Mouse (Mus musculus): ENCODE results near the gene 4931409K22Rik.

The 4931409K22Rik gene

DNA sequence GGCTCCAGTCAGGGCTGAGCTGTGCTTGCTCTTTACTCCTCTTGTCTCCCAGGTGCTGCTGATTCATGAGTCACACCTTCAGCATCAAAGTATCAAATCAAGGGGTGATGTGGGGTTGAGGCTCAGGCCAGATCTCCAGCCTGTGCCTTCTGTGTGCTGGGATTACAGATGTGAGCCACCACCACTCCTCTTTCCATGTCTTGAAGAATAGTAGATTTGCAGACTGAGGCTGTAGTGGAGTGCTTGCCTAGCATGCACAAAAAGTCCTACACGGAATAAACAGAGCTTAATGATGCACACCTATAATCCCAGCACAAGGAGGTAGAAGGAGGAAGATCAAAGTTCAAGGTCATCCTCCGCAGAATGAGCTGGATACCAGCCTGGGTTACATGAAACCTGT is at the start of gene 4931409K22Rik:
4931409K22Rik (minus strand) TSS at position 101 of the 400 bp plus-strand sequence.
- DNase-seq (ENCODE audit: low spot score in 2 of 2), result no peak

- no peak for DNase-seq (ENCODE audit: low spot score in 2 of 2)
These were observed 49.5 kb upstream of the 4931409K22Rik start for GRCm38 (mm10) chr5:24605980-24606665.

DNA sequence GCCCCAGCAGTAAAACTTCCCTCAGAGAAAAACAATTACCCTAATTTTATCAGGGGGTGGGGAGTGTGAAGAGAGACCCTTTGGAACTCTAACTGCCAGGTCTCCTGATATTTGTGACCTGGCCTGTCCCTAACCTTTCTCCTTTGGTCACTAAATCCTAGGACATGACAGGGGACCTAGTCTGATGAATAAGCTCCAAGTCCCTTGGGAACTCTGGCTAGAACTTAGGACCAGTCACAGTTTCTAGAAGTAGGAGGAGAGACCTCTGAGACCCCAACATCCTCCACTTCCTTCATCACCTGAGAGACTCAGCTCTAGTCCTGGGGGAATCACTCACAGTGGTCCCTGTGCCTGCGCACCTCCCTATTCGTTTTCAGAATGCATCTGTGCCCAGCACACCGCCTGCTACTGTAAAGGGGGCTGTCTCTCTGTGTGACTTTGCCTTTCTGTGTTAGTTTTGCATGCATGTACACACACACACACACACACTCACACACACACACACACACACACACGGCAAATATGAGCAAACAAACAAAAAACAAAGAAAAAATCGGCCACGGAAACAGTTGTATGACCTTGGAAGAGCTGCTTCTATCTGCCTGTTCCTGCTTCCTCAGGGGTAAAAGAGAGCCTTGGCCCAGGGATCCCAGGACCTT is 48.8 kb upstream of the 4931409K22Rik start:
- DNase-seq (ENCODE audit: low spot score in 2 of 2), result no peak

GRCm38 (mm10) chr5:24604656-24605100 is 48.1 kb upstream of the 4931409K22Rik start:
- DNase-seq (ENCODE audit: low spot score in 2 of 2), result peak in 1 of 2 experiments; percentile 69

GRCm38 (mm10) chr5:24604080-24604655 is 47.6 kb upstream of the 4931409K22Rik start:
- no peak for DNase-seq (ENCODE audit: low spot score in 2 of 2)

DNA sequence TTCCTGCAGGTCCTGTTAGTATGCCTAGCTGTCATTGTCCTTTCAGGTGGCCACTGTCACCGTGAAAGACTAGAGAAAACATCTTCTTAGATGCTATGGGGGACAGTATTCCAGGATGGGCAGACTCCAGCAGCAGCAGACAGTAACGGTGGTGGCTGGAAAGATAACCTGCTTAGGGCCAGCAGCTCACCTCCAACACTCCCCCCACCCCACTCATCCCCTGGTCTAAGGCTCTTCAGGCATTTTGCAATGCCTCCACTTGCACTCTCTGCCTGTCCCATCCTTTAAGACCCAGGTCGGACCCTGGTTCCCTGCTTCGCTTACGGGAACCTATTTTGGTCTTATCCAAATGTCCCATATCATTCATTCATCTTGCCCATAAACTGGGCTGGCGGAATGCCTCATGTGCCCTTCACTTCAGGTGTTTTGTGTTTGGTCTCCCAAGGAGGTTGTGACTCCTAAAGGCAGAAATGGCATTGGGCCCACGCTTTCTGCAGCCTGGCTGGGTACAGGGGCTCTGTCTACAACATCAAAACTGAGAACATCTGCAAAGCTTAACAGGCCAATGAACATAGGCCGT is 46.9 kb upstream of the 4931409K22Rik start:
- DNase-seq (ENCODE audit: low spot score in 2 of 2), result no peak

GRCm38 (mm10) chr5:24602751-24603343 is 46.2 kb upstream of the 4931409K22Rik start:
- no peak for DNase-seq (ENCODE audit: low spot score in 2 of 2)

- no peak for DNase-seq (ENCODE audit: low spot score in 2 of 2)
These were observed 45.5 kb upstream of the 4931409K22Rik start for GRCm38 (mm10) chr5:24601911-24602750.

- DNase-seq (ENCODE audit: low spot score in 2 of 2), result no peak
These were observed 44.6 kb upstream of the 4931409K22Rik start for GRCm38 (mm10) chr5:24601071-24601835.

DNA sequence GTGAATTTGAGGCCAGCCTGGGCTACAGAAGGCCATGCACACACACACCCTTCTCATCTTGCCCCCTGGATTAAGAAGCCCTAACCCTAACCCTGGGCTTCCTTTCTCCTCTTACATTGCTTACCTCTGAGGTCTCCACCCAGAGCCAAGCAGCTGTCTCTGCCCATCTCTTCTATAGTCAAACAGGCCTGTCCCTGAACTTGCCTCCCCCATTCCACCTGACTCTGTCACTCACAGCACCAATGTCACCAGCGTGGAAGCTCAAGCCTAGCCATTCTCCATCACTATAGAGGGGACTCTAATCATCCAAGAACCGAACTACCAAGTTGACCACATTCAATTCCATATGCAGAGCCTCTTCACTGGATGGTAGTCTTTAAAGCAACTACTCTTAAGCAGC is 43.6 kb upstream of the 4931409K22Rik start:
- no peak for DNase-seq (ENCODE audit: low spot score in 2 of 2)

GRCm38 (mm10) chr5:24599137-24599536 is 42.5 kb upstream of the 4931409K22Rik start:
- DNase-seq (ENCODE audit: low spot score in 2 of 2), result no peak

DNA sequence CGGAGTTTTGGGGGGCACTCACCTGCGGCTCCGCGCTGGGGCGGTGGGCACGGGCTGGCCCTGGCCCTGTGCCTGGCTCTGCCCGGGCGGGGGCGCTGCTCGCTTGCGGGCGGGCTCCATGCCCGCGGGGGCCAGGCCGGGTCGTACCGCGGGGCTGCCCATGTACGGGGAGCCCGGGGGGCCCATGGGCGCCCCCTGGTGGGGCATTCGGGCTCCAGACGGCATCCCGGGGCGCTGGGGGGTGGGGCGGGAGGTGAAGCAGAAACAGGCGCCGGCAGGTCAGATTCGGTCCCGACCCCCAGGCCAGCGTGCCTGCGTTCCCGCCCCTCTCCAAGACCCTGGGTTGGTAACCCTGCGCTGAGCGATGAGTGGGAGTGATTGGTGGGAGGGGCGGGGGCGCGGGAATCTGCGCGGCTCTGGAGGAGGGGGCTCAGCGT is 42.0 kb upstream of the 4931409K22Rik start:
- DNase-seq (ENCODE audit: low spot score in 2 of 2), result no peak

DNA sequence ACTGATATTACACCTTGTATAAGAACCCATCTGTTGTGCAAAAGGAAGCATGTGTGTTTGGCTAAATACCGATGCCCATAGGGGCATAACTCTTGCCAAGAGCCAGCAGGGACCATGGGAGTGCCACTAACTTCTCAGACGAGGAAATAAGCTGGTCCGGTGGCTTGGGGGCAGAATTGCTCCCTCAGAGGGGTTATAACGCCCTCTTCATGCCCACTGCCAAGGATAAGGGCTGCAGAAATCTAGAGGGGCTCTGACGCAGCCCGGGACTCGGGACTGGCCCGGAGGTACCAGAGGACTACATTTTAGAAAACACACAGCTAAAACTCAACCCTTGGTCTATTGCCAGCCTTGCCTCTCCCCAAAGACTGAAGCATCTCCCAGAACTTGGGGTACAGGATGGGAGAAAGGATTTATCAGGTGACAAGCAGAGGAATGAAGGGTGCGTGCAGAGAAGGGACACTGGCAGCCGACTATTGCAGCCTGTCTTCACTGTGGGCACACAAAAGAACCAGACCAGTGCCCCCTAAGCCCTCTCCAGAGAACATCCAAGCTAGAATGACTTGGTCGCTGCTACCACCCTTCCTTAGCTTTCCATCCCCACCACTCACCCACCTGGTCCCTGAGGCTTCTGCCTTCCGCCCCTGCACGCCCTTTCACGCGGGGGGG is 41.4 kb upstream of the 4931409K22Rik start:
- DNase-seq (ENCODE audit: low spot score in 2 of 2), result no peak

DNA sequence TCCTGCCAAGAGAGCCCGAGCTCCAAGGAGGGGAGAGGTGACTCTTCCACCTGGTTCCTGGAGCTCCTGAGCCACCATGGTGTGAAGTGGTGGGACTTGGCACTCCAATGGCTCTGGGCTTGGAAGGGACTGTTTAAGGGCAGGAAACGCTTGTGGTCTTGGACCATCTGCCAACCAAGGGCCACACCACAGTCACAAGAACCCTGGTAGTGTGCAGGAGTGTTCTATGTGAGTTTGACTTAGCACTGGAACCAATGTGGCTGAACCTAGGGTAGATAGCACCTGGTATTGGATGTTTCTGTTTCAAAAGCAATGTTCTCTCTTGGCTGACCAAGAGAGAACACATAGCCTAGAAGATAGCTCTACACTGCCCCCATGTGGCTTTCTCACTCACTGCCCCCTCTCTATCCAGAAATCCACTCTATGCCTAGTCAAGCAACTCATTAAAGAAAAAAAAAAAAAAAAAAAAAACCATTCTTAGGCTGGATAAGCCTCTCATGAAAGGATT is 40.7 kb upstream of the 4931409K22Rik start:
- peak in 1 of 2 experiments; percentile 67 for DNase-seq (ENCODE audit: low spot score in 2 of 2)

- peak in 1 of 2 experiments; percentile 71 for DNase-seq (ENCODE audit: low spot score in 2 of 2)
These were observed 40.0 kb upstream of the 4931409K22Rik start for GRCm38 (mm10) chr5:24596519-24597171.

DNA sequence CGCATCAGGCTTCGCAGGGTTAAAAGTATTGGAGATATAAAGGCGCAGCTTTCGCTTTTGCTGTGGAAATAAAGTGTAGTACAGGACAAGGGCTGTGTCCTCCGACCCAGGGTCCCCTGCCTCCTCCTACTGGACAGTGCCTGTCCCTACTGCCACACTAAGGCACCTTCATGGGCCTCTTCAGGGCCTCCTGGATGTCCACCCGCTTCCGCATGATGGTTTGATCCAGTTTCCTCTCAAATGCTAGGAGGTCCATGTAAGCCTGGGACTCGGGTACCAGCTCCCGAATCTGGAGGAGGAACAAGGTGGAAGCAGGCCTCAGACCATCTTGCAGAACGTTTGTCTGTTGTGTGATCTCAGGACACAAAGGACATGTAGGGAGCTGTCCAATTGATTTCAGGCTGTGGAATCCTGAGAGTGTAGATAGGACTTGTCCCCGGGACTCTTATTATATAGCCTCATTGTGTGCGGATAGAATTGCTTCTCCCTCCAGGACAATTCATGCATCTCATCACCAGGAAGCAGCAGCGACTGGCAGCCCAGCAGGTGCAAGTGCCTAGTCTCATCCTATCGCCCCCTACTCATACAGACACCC is 39.3 kb upstream of the 4931409K22Rik start:
- no peak for DNase-seq (ENCODE audit: low spot score in 2 of 2)

GRCm38 (mm10) chr5:24595261-24595660 is 38.7 kb upstream of the 4931409K22Rik start:
- no peak for DNase-seq (ENCODE audit: low spot score in 2 of 2)

DNA sequence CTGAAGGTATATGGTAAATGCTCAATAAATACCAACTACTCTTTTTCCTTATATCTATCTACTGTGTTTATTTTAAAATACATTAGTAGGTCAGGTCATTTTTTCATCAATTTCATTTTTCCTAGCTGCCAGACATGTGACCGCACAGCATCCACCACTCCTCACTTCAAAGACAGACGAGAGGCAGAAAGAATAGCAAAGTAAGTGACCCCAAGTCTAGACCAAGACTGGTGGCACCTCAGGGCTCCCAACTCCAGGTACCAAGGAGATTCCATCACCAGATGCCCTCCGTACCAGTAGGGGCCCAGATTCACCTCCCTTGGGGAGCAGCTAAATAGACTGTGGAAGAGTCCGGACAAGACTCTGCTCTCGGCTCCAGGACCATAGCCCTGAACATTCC is 37.7 kb upstream of the 4931409K22Rik start:
- no peak for DNase-seq (ENCODE audit: low spot score in 2 of 2)

- DNase-seq (ENCODE audit: low spot score in 2 of 2), result no peak
These were observed 37.3 kb upstream of the 4931409K22Rik start for GRCm38 (mm10) chr5:24593928-24594327.

Measured in frontal cortex, postnatal 25 days (tissue).